Mouse (Mus musculus): Measurements from ENCODE around the gene Tlr6.

The Tlr6 gene

DNA sequence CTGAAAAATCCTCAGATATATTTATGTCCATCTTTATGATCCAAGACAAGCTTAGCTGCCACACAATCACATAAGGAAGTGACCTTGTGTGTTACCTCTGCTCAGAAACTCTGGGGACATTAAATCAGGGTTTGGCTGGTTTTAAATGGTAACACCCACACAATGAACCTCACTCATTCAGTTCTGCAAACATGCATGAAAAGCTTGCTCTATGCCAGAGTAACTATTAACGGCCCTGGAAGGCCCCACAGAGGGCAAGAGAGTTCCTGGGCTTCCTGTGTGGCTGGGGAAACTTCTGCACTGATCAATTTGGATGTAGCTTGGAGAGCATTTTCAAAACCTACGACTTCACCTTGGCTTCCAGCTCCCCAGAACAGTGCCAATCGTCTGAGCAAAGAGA lies 27.7 kb downstream of the Tlr6 start:
- DNase-seq (ENCODE audit: low spot score in 2 of 2), result peak in 1 of 2 experiments; percentile 6

DNA sequence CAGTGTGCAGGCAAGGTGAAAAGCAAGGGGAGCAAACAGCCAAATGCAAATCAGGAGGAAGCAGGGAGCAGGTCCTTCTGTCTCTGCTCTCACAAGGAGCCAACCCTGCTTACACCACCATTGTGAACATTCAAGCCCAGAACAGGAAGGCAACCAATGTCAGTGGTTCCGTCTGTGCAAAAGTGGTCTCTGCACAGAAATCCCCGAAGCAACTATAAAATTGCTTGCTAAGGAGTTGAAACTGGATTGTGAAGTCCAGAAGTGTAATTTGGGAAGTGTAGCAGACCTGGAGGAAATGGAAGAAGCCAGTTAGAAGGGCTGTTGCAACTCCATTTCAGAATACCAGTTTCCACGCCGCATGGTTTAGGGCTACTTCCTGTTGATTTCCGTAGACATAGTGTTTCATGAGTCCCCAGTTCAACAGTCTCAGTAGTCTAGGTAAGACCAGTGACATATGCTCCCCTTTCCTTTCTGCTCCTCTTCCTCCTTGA lies 37.0 kb downstream of the Tlr6 start:
- DNase-seq (ENCODE audit: low spot score in 2 of 2), result peak in 1 of 2 experiments; percentile 17

DNA sequence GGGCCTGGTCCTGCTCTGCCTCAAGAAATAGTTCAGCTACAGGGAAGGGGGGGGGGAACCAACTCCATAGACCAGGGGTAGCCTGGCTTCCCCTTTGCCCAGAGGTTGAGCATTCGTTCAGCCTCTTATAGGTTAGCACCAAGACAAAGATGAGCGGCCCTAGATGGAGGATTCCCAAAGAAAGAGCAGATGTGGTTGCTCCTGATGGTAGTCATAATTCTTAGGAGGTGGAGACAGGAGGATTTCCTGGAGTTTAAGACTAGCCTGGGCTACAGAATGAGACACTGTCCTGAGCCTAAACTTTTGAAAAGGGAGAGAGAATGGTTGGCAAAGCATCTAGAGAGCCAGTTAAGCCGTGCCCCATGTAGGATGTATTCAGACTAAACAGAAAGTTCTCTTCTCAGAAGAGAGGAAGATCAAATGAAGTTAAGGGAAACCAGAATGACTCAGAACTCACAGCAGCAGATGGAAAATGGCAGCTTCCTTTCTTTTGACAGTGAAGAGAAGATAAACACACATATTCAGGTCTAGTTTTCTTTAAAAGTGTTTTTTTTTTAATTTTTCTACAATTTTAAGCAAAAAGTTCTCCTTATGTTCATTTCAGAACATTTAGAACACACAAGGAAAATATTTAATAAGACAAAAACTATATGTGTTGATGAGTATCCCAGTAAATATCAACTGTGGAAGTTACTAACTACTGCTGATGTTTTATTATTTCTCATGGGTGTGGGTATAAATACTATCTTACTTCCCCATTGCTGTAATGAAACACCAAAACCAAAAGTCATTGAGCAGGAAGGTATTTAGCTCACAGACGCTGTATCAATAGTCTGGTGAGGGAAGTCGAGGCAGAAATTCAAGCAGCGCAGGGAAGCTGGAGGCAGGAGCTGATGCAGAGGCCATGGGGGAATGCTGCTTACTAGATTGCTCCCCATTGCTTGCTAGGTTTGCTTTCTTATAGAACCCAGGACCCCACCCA lies 41.0 kb downstream of the Tlr6 start:
- peak in 1 of 2 experiments; percentile 4 for DNase-seq (ENCODE audit: low spot score in 2 of 2)

DNA sequence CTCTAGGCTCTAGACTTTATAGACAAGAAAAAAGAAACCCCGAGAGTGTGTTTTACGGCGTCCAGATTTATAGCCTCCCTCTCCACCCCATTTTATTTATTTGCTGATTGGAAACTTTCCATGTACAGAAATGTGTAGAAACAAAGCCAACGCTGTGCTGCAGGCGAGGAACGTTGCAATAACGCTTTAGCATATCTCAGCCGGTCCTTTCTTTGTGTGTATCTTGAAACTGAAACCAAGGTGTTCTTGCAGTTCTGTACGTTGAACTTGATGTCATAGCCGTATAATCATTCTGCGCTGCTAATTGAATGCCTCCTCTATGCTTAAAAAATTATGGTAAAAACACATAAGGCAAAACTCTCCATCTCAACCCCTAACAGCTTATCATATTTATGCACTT lies 42.2 kb downstream of the Tlr6 start:
- DNase-seq (ENCODE audit: low spot score in 2 of 2), result peak in 1 of 2 experiments; percentile 2

DNA sequence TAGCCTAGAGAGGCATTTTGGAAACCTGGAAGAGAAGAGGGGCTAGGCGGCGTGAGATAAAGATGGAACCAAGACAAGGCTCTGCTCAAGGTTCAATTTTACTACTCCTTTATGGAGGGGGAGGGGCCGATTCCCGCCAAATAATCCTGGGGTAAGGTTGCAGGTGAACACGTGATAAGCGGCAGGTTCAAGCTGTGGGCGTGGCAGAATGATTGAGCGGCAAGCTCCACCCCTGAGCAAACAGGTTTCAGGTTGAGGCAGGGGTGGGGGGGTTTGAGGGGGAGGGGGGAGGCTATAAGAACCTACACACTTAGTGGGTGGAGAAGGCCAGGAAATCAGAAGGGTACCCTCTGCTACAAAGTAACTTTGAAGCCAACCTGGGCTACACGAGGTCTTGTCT lies 42.7 kb downstream of the Tlr6 start:
- peak in 1 of 2 experiments; percentile 7 for DNase-seq (ENCODE audit: low spot score in 2 of 2)

DNA sequence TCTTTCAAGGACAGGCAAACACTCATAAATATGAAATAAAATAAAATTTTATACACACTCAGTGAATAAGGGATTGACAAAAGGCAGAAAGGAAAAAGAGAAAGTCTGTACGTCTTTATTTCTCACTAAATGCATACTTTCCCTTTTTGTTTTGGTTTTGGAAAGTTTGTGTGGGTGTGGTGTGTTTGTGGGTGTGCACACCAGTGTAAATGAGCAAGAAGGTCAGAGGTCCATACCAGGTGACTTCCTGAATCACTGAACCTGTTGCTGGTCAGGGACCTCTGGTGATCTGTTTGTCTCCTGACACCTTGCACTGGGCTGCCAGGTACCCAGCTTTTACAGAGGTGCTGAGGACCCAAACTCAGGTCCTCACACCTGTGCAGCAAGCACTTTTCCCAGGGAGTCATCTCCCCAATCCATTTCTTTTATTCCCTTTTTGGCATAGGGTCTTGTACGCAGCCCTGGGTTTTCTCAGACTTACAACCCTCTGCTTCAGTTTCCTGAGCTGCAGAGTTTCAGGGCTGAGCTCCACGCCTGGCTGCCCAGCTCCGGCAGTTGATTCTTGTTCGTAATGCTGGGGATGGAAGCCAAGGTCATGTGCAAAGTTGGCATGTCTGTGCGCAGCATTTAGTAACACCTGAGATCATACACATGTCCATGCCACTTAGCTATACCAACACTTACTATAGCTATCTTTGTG lies 51.2 kb downstream of the Tlr6 start:
- DNase-seq (ENCODE audit: low spot score in 2 of 2), result peak in 1 of 2 experiments; percentile 3

DNA sequence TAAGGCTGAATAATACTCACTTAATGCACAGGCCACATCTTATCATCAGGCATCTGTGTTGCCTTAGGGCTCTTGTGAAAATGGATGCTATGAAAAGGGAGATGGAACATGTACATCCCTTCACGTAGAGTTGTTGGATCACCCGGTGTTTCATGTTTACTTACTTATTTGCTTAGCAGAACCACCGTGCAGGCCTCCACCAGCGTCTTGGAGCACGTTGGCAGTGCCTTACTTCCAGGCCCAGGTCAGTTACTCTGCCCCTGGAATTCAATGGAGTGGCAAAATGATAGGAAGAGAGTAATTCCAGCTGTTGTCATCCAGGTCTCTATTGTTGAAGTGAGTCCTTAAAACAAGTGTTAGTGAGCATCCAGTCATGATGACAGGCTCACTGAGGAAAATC lies 52.0 kb downstream of the Tlr6 start:
- DNase-seq (ENCODE audit: low spot score in 2 of 2), result peak in 1 of 2 experiments; percentile 3

DNA sequence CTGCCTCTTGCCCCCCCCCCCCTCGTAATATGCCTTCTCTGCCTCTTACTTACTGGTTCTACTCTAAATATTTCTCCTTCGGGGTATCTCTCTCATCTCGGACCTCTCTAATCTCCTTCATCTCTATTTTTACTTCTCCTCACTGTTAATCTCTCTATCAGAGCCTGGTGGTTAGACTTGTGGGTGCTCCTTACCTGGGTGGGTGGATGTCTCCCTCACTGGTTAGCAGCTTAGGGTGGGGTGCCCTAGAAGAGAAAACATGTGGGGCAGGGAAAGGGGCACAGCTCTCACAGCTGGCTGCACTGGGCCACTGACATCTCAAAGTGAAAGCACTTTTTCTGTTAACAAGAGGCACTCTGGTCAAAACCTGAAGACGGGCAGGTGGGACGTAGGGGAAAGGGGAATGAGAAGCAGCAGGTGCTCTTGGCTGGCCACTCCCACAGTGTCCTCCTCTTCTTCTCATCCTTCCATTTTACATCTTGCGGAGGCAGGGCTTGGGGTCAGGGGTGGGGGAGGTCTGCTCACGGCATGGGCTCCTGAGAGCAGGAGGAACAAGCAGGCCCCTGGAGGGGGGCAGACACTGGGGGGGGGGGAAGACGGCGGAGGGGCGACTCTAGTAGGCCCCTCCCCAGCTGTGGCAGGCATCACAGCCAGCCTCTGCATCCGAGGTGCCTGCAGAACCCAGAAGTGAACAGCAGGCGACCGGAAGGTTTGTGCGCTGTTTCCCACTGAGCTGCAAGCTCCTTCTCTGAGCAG lies 54.2 kb downstream of the Tlr6 start:
- DNase-seq (ENCODE audit: low spot score in 2 of 2), result peak in 1 of 2 experiments; percentile 23
